Mouse (Mus musculus) intestine, embryonic 16.5 days (tissue): Measurements from ENCODE around the gene Smg6. TPM values are rescaled to one million over a fixed set of nuclear protein-coding genes. Genes with fewer than 3 reads are reported as not detected.
A peak's percentile ranks its signal among the peaks of the same experiment; 100 is the strongest.

Source experiments
- ATAC-seq: fragments of 200-750 bp; cut with Nextera tagmentation; 2 replicates; pipeline ENCODE4 v1.8.0; 2017; ENCODE audit warnings: moderate TSS enrichment, moderate library complexity
- H3K27ac ChIP-seq: fragments of 300-500 bp; sonication (generic); 2 replicates; pipeline ENCODE4 v1.5.1; 2014; ENCODE audit warnings: mild to moderate bottlenecking, low read length
- H3K27me3 ChIP-seq: fragments of 300-500 bp; sonication (generic); replicated peaks from 2 replicates; pipeline ENCODE4 v1.6.1; 2014; ENCODE audit warnings: low read length, control low read depth, mixed read lengths; ENCODE audit not compliant: control insufficient read depth, insufficient read depth
- H3K36me3 ChIP-seq: fragments of 300-500 bp; sonication (generic); 2 replicates; pipeline ENCODE4 v1.6.1; 2014; ENCODE audit warnings: low read length, control low read depth; ENCODE audit not compliant: control insufficient read depth, insufficient read depth
- H3K4me1 ChIP-seq: fragments of 300-500 bp; sonication (generic); 2 replicates; pipeline ENCODE4 v1.6.1; 2014; ENCODE audit warnings: low read length, control low read depth, mixed read lengths; ENCODE audit not compliant: control insufficient read depth, insufficient read depth
- H3K4me2 ChIP-seq: fragments of 300-500 bp; sonication (generic); 2 replicates; pipeline ENCODE4 v1.6.1; 2014; ENCODE audit warnings: low read depth, low read length, control low read depth
- H3K4me3 ChIP-seq: fragments of 300-500 bp; sonication (generic); 2 replicates; pipeline ENCODE4 v1.5.1; 2014; ENCODE audit warnings: mild to moderate bottlenecking, low read length
- H3K9ac ChIP-seq: fragments of 300-500 bp; sonication (generic); 2 replicates; pipeline ENCODE4 v1.6.1; 2014; ENCODE audit warnings: low read depth, low read length
- H3K9me3 ChIP-seq: fragments of 300-500 bp; sonication (generic); 2 replicates; pipeline ENCODE4 v1.6.1; 2016; ENCODE audit warnings: low read length, control low read depth; ENCODE audit not compliant: control insufficient read depth
- WGBS: fragments of 180-500 bp; shearing (Covaris S2); extraction: QIAGEN DNeasy Blood & Tissue Kit; methylation state at CpG from one replicate; pipeline ENCODE4 v1.1.7; 2014; 5-methylcytosine and 5-hydroxymethylcytosine counted together
- polyA plus RNA-seq: library from polyadenylated mRNA; unstranded; fragments of >200 nt; fragmentation: Nextera tagmentation; extraction: Ambion mirVana; gene quantifications from 2 replicates; pipeline ENCODE4 v1.2.1, GENCODE M21; 2015

Gene Smg6
- polyA plus RNA-seq, 1 experiment from 2014 or later: 11.4 TPM

DNA sequence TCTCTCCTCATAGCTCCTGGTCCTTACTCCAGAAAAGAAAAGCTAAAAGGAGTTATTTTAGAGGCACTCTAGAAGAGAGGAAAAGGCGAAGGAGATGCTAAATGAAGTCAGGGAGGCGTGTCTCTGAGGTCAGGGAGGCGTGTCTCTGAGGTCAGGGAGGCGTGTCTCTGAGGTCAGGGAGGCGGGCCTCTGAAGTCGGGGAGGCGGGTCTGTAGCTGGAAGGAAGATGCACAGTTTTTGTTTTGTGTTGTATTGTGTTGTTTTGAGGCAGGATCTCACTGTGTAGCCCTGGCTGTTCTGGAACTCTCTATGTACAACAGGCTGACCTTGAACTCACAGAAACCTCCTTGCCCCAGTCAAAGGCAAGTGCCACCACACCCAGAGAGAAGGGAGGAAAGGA lies 272.3 kb downstream of the Smg6 start:
- ATAC-seq: no peak
- Histone ChIP-seq H3K27me3 (peaks cover 35% of the 10 kb centered on the region), H3K36me3 (no peaks in the 10 kb centered on the region), H3K9ac (no peak overlapping the region), H3K9me3 (no peaks in the 10 kb centered on the region), H3K4me1 (peaks cover 20% of the 10 kb centered on the region), H3K4me3 (no peak overlapping the region), H3K4me2 (no peak overlapping the region), H3K27ac (no peak overlapping the region)
- 43% methylated on average over 7 of the region's 7 CpGs for WGBS

GRCm38 (mm10) chr11:75198792-75199191 lies 273.2 kb downstream of the Smg6 start:
- 67% methylated on average over 4 of the region's 4 CpGs for WGBS
- H3K4me2 ChIP-seq: no peak overlapping the region
- no peak for ATAC-seq
- no peaks in the 10 kb centered on the region for H3K36me3 ChIP-seq
- no peak overlapping the region for H3K27ac ChIP-seq
- H3K4me1 ChIP-seq: peaks cover 16% of the 10 kb centered on the region
- H3K9ac ChIP-seq: no peak overlapping the region
- peaks cover 26% of the 10 kb centered on the region for H3K27me3 ChIP-seq
- H3K4me3 ChIP-seq: no peak overlapping the region
- no peaks in the 10 kb centered on the region for H3K9me3 ChIP-seq

DNA sequence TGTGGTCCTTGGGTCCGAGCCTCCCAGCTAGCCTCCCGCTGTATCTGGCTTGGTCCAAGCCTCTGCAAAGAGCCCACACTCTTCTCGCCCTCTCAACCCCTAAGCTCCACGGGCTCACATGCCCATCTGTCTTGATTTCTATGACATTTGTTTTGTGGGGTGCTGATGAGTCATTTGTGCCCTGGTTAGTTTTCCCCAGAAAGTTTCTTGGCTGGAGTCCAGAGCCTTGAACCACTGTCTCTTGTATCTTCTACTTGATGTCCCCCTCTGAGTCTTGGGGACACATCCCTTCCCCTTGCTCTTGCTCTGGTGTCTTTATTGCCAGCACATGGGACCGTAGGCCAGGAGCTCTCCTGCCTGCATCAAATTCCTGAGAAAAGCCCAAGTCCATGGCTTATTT lies 274.3 kb downstream of the Smg6 start:
- H3K9ac ChIP-seq: no peak overlapping the region
- no peaks in the 10 kb centered on the region for H3K9me3 ChIP-seq
- H3K36me3 ChIP-seq: no peaks in the 10 kb centered on the region
- H3K27ac ChIP-seq: no peak overlapping the region
- ATAC-seq: no peak
- no peak overlapping the region for H3K4me3 ChIP-seq
- H3K27me3 ChIP-seq: peaks cover 15% of the 10 kb centered on the region
- H3K4me1 ChIP-seq: peaks cover 4% of the 10 kb centered on the region
- no peak overlapping the region for H3K4me2 ChIP-seq
- WGBS: 61% methylated on average over 5 of the region's 5 CpGs

- H3K9ac ChIP-seq: no peak overlapping the region
- H3K9me3 ChIP-seq: no peaks in the 10 kb centered on the region
- H3K36me3 ChIP-seq: no peaks in the 10 kb centered on the region
- peaks cover 1% of the 10 kb centered on the region; the same call in 1 of the 2 replicates for H3K4me1 ChIP-seq
- H3K4me2 ChIP-seq: no peak overlapping the region
- no peak for ATAC-seq
- WGBS: 86% methylated on average over 12 of the region's 12 CpGs
- no peak overlapping the region for H3K27ac ChIP-seq
- no peak overlapping the region for H3K4me3 ChIP-seq
- H3K27me3 ChIP-seq: peaks cover 5% of the 10 kb centered on the region
These were observed 275.3 kb downstream of the Smg6 start for GRCm38 (mm10) chr11:75200935-75201334.

DNA sequence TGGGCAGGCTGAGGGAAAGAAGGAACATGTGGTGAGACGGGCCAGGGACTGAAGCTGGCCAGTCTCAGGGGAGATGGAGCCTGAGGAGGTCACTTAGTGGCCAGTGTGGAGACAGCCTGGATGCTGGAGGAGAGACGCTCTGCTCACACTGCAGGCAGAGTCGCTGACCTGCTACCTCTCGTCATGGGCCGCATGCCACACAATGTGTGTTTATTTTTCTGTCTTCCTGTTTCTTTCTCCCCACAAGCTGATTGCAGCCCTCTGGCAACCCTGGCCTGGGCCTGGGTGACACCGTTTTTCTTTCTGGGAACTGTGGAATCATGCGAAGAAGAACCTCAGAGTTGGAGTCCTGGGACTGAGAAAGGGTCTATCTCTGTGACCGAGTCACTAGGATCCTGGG lies 276.1 kb downstream of the Smg6 start:
- WGBS: 51% methylated on average over 8 of the region's 8 CpGs
- no peaks in the 10 kb centered on the region; the same call in 1 of the 2 replicates for H3K27me3 ChIP-seq

DNA sequence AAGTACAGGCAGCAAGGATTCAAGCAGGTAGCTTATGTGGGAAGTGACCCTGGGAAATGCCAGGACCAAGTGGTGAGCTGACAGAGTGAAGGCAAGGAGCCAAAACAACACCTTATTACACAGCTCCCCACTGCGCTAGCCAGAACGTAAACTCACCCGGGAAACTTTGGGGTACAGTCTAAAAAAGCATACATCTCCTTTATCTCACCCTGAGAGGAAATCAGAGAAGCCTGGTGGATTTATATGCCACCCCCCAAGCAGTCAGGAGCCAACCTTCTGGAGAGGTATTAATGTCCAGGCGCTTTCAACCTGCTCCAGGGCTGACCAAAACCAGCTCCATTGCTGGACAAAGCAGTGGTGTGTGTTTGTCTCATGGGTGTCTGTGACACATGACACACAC lies 278.3 kb downstream of the Smg6 start:
- Histone ChIP-seq H3K4me2 (no peak overlapping the region), H3K9ac (no peak overlapping the region), H3K4me1 (peaks cover 4% of the 10 kb centered on the region; the same call in 1 of the 2 replicates), H3K27me3 (no peaks in the 10 kb centered on the region; the same call in 1 of the 2 replicates), H3K9me3 (no peaks in the 10 kb centered on the region), H3K36me3 (no peaks in the 10 kb centered on the region), H3K27ac (no peak overlapping the region), H3K4me3 (no peak overlapping the region)
- WGBS: 85% methylated on average over 4 of the region's 4 CpGs
- no peak for ATAC-seq

More for the DNA sequence above, 276.1 kb downstream of the Smg6 start:
- H3K9ac ChIP-seq: no peak overlapping the region
- ATAC-seq: no peak
- no peak overlapping the region for H3K4me2 ChIP-seq
- H3K9me3 ChIP-seq: no peaks in the 10 kb centered on the region
- no peak overlapping the region for H3K27ac ChIP-seq
- no peak overlapping the region for H3K4me3 ChIP-seq
- H3K36me3 ChIP-seq: no peaks in the 10 kb centered on the region
- H3K4me1 ChIP-seq: peaks cover 4% of the 10 kb centered on the region; the same call in 1 of the 2 replicates

GRCm38 (mm10) chr11:75204472-75204871 lies 278.8 kb downstream of the Smg6 start:
- Histone ChIP-seq H3K27me3 (no peaks in the 10 kb centered on the region; the same call in 1 of the 2 replicates), H3K4me2 (no peak overlapping the region), H3K4me3 (no peak overlapping the region), H3K27ac (no peak overlapping the region), H3K9me3 (no peaks in the 10 kb centered on the region), H3K9ac (no peak overlapping the region), H3K36me3 (no peaks in the 10 kb centered on the region), H3K4me1 (peaks cover 4% of the 10 kb centered on the region; the same call in 1 of the 2 replicates)
- no peak for ATAC-seq
- WGBS: 59% methylated on average over 9 of the region's 9 CpGs

DNA sequence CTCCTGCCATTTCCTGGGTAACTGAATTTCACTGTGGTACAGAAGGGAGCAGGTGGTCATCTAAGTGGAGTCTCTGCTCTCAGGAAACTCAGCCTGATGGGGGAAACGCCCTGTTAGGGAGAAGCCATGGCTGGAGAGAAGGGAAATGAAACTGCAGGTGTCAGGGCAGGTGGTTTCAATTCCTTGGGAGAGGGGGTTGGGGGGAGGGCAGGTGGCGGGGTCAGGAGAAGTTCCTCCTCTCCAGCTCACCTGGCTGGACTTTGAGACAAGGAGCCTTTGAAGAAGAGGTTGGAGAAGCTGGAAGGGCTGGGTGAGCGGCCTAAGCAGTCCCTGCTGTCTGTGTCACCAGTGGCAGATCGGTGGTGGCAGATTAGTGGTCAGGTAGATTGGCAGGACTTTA lies 280.7 kb downstream of the Smg6 start:
- H3K4me3 ChIP-seq: no peak overlapping the region
- H3K36me3 ChIP-seq: no peaks in the 10 kb centered on the region
- WGBS: 59% methylated on average over 4 of the region's 4 CpGs

GRCm38 (mm10) chr11:75209363-75209762 lies 283.7 kb downstream of the Smg6 start:
- ATAC-seq: no peak
- no peaks in the 10 kb centered on the region for H3K36me3 ChIP-seq
- H3K4me2 ChIP-seq: no peak overlapping the region
- no peak overlapping the region for H3K9ac ChIP-seq
- no peaks in the 10 kb centered on the region for H3K9me3 ChIP-seq
- 75% methylated on average over 4 of the region's 4 CpGs for WGBS
- no peak overlapping the region for H3K4me3 ChIP-seq
- H3K4me1 ChIP-seq: peaks cover 23% of the 10 kb centered on the region
- no peaks in the 10 kb centered on the region for H3K27me3 ChIP-seq
- no peak overlapping the region for H3K27ac ChIP-seq

More for the DNA sequence above, 280.7 kb downstream of the Smg6 start:
- H3K4me2 ChIP-seq: 0 out of 2 replicates have a peak overlapping the region, but pooled peaks have one; percentile 7
- ATAC-seq: peak; percentile 65
- no peaks in the 10 kb centered on the region for H3K9me3 ChIP-seq
- no peak overlapping the region for H3K9ac ChIP-seq
- peaks cover 4% of the 10 kb centered on the region; the same call in 1 of the 2 replicates for H3K4me1 ChIP-seq
- 0 out of 2 replicates have a peak overlapping the region, but pooled peaks have one; percentile 20 for H3K27ac ChIP-seq
- no peaks in the 10 kb centered on the region for H3K27me3 ChIP-seq

GRCm38 (mm10) chr11:75210093-75210492 lies 284.5 kb downstream of the Smg6 start:
- Histone ChIP-seq H3K9me3 (no peaks in the 10 kb centered on the region), H3K4me3 (no peak overlapping the region), H3K4me1 (peaks cover 23% of the 10 kb centered on the region), H3K27me3 (no peaks in the 10 kb centered on the region), H3K36me3 (no peaks in the 10 kb centered on the region), H3K4me2 (no peak overlapping the region), H3K9ac (no peak overlapping the region), H3K27ac (no peak overlapping the region)
- no peak for ATAC-seq
- 73% methylated on average over 4 of the region's 4 CpGs for WGBS
